Mouse (Mus musculus): ENCODE measurements around the gene Rnf181.

DNA sequence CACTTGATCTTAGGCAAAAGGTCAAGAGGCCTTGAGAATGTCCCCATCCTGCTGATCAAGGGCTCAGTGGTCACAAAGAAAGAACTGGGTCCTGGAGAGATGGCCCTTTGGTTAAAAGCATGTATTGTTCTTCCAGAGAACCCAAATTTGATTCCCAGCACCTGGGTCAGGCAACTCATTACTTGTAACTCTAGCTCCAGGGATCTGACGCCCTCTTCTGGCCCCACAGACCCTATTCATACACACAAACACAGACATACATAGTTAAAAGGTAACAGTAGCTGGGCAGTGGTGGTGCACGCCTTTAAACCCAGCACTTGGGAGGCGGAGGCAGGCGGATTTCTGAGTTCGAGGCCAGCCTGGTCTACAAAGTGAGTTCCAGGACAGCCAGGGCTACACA is 25.6 kb upstream of the Rnf181 start:
- TF ChIP-seq GATA1 (IDR thresholded peaks at IDR 0.05; ENCODE audit: borderline replicate concordance, low read length), result no peak
- no peak for TF ChIP-seq FLI1 (IDR thresholded peaks at IDR 0.05; ENCODE audit: low read length)

All from megakaryocyte, embryonic 14.5 days (primary cell).